Mouse (Mus musculus): ENCODE data around the gene Ncapd3.
A peak's percentile ranks its signal among the peaks of the same experiment; 100 is the strongest.

- TF ChIP-seq EP300 (IDR thresholded peaks at IDR 0.05; ENCODE audit: low read depth) (no peak), CTCF (IDR thresholded peaks at IDR 0.05; ENCODE audit: low read depth) (peak; percentile 39)
These were observed at the start of gene Ncapd3, which contains the start of gene Vps26b for GRCm38 (mm10) chr9:27029828-27030762.

All from liver, embryonic 14.5 days (tissue).